Mouse (Mus musculus) spleen, postnatal 36 days (tissue): ENCODE data around the gene Angel2.

Source experiments
- DNase-seq, 2 experiments: peaks; one replicate each; pipeline ENCODE4 v3.0.0; 2022; ENCODE audit warnings: low spot score in 2 of 2, mixed read lengths in 1 of 2

Angel2 gene

DNA sequence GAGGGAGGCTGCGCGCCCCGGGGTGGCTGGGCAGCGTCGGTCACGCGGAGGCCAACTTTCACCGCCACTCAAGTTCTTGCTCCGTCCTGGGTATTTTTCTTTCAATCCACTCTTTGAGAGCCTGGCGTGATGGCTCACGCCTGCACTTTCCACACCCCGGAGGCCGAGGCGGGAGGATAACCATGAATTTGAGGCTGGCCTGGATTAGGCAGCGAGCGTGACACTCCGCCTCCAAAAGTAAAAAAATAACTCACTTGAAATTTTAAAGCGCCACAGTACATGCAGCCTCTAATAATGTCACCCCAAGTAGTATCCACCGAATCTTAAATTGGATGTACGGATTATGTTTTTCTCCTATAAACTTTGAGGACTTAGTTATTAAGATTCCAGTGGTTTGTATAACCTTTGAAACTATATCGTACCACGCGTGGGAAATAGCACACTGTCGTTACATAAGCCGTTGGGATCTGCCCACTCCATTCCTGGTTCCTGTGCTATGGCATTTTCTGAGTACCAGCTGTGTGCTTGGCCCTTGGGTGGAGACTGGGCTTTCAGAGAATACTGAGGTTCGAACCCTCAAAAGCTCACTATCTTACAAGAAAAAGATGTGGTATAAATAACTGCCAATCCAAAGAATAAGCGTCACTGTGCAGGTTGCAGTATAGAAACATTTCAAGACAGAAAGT is 4.2 kb downstream of the Angel2 start:
- DNase-seq, result peak; percentile 5 to 30

DNA sequence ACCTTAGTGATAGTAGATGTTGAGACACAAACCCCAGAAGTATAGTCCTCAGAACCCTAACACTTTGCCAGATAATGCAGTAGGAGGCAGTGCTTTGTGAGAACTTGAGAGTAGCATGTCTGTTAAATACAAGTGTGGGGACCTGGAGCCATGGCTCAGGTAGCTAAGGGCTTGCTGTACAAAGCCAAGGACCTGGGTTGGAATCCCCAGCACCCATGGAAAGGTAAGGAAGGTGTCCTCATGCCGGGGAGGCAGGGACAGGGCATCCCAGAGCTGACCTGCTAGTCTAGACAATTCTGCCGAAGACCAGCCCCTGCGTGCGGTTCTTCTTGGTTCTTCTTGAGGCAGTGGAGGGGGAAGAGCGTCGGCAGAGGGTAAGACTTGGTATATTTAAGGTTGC is 5.3 kb downstream of the Angel2 start:
- no peak for DNase-seq

DNA sequence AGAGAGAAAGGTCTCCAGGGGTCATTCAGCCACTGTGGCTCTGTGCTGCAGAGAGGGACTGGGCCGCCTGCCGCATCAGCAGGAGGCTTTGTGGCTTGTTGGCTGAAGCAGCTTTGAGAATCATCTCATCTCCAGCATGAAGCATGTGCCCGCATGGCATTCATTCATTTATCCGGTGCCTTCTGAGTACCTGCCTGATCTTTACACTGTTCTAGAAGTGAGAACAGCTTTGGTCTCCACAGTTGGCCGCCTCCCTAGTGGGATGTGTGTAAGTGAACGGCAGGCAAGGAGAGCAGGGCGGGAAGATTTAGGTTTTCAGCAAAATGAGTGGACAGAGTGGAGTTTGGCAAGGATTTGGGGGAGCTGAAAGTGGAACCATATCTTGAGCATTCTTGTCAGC is 14.9 kb downstream of the Angel2 start:
- DNase-seq, result no peak

- DNase-seq, result peak; percentile 41 to 54
These were observed 19.3 kb downstream of the Angel2 start for GRCm38 (mm10) chr1:190944109-190944760.

DNA sequence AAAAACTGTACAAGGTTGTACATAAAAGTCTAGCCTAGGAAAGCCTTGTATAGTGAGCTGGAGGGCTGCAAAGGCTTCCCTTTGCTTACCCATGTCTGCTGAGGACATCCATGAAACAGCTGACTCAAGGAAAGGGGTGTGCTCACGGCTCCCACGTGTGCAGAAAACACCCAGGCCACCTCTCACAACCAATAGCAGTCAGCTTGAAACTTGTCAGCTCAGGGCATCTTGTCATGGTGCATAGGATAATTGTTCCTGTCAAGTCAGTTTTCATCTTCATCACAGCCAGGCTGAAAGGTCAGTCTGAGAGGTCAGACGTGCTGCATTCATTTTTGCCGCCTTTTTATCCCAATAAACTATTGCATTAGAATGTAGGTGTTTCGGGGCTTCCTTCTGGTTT is 23.1 kb downstream of the Angel2 start:
- no peak for DNase-seq

DNA sequence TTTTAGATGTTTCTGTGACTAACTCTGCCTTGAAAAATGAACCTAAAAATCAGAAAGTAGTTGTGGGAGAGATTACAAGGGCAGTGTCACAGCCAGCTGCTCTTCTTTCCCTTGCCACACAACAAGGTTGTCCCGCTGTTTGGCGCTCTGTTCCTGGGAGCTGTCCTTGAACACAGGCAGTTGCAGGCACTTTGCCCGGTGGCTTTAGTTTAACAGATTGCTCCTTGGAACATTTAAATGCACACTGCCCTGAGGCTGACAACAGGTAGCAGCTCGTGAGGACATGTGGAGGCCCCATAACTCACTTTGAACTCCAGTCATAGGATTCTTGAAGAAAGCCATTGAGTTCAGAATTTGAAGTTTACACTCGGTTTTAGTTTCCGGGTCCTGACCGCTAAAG is 23.5 kb downstream of the Angel2 start:
- no peak for DNase-seq

- no peak for DNase-seq
These were observed 23.9 kb downstream of the Angel2 start for GRCm38 (mm10) chr1:190948846-190949245.

GRCm38 (mm10) chr1:190951014-190951413 is 26.1 kb downstream of the Angel2 start:
- DNase-seq, result no peak

GRCm38 (mm10) chr1:190953009-190953408 is 28.1 kb downstream of the Angel2 start:
- DNase-seq, result no peak

GRCm38 (mm10) chr1:190958821-190959220 is 33.9 kb downstream of the Angel2 start:
- DNase-seq, result no peak

DNA sequence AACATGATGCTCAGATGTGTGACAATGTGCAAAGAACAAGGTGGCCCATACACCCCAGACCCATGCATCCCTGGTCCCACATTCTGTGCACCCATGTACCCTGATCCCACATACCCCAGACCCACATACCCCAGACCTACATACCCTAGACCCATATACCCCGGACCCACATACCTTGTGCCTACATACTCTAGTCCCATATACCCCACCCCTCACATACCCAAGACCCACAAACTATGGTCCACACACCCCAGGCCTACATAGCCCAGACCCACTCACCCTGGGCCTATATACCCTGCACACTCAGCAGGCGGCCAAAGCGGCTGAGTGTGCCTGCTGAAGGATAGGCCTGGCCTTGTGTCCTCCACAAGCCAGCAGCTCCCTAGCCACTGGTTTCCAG is 37.8 kb downstream of the Angel2 start:
- no peak for DNase-seq

DNA sequence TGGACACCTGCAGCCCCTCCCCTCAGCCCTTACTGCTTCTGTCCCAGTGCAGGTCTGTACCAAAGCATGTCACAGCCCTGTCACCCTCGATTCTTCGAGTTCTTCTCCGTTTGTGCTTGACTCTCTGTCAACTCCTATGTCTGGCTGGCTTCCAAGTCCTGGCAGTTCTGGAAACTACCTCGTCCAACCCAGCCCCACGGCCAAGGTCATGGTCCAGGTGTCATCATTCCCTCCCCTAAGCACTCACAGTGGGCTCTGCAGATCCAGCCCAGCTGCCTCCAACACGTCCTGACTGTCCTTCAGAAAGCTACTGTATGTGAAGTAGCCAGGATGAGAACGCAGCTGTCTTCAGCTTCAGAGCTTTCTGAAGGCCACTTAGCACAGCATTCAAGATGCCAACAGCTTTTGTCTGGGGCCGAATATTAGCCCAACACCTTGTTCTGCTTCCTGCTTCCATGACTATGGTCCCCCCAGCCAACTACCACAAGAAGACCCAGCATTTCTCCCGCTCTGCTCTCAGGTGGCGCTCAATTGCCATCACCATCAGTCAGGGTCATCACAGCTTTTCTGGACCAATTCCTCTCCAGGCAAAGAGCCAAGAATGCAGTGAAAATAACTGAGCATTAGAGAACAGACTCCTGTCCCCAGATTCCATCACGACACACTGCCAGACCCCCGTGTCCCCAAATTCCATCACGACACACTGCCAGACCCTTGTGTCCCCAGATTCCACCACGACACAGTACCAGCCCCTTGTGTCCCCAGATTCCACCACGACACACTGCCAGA is 40.3 kb downstream of the Angel2 start:
- no peak for DNase-seq

DNA sequence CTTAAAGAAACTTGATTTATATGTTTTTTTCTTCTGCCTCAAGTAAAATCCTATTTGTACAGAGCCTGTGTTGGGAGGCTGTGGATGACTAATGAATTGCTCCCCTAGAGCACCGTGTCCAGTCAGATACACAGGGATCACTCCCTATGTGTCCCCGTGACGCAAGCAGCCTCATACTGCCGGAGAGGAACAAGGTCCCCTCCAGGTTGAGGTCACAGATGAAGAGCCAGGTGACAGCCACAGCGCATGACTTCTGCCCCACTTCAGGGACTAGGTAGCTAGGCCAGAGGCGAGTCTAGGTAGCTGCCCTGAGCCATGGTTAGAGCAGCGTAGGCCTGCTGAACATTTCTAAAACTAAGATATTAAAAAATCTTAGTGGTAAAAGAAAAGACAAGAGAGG is 43.1 kb downstream of the Angel2 start:
- DNase-seq, result no peak

DNA sequence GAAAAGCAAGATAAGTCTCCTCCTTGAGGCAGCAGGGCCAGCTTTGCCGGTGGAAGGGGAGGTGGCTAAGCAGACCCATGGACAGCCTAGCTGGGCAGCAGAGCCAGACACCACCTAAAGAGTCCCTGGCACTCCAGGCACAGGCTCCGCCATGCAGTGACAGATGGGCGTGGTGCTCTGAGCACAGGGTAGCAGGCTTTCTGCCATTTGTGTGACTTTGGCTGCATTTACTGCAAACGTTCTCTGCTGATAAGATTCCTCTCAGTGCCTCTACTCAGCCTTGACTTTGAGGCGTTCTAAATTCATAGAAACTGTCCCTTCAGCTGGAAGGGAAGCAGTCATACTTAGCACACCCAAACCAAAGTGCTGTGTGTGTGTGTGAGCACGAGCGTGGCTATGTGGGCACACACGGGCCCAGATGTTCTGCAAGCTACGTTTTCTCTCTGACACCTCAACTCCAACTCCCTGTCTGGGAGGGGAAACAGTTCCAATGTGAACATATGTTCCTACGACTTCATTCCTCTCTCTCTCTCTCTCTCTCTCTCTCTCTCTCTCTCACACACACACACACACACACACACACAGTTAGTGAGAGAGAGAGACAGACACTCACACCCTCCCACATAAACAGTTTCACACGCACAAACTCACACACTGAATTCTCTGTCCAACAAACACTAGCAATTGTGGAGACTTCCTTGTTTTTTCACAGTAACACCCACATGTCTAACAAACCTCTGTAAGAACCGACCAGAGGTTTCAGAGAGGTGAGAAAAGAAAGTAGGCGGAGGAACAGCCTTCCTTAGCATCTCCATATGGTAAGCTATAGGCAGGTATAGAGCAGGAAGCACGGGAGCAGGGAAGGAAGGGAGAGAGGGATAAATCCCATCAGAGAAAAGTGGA is 47.0 kb downstream of the Angel2 start:
- no peak for DNase-seq

- DNase-seq, result no peak
These were observed 47.8 kb downstream of the Angel2 start for GRCm38 (mm10) chr1:190972612-190973192.

GRCm38 (mm10) chr1:190974191-190974590 is 49.3 kb downstream of the Angel2 start:
- DNase-seq, result no peak

- DNase-seq, result no peak
These were observed 49.9 kb downstream of the Angel2 start for GRCm38 (mm10) chr1:190974833-190975232.

GRCm38 (mm10) chr1:190976887-190977573 is 52.1 kb downstream of the Angel2 start:
- no peak for DNase-seq

DNA sequence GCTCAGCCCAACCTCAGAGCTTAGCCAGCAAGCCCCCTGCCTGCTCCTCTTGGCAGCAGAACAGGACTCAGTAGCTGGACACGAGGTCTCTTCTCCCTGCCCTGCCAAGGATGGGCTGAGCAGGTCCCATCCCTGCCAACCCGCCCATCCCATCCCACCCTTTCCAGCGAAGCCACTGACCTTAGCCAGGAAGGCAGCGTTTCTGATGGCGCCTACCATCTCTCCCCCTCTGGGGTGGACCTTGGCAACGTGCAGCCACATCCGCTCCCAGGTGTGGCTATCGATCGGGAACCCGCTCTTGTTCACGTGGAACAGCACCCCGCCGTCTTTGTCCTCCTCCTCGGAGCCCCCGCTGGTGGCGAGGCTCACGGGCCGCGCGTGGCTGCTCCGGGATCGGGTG is 53.1 kb downstream of the Angel2 start:
- DNase-seq, result no peak

GRCm38 (mm10) chr1:190978511-190979073 is 53.7 kb downstream of the Angel2 start:
- no peak for DNase-seq
